Mouse (Mus musculus) urinary bladder, postnatal 36 days (tissue): ENCODE results near the gene Clip1.

Experiments
- DNase-seq, 2 experiments: peaks; one replicate each; pipeline ENCODE4 v3.0.0; 2022; ENCODE audit warnings: low spot score in 2 of 2, mixed read lengths in 1 of 2

Clip1 gene

DNA sequence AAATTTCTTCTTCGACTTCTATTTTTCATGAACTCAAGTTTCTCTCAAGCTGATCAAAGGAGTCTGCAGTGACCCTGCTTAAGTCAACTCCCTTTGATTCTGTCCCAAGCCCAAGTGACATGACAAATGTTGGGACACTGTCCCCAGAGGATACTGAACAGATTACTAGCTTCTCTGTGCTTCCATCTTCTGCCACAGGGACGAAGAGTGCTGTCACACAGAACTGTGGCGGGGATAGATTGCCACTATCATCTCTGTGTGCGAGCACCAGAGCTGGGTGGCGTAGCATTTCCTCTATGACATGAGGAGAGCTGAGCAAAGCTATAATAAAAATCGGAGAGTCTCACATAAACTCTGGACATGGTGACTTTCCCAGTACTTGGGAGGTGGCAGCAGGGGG, 82.2 kb downstream of the Clip1 start:
- DNase-seq, result no peak

GRCm38 (mm10) chr5:123599319-123599718, 85.1 kb downstream of the Clip1 start:
- no peak for DNase-seq

GRCm38 (mm10) chr5:123593622-123594280, 90.7 kb downstream of the Clip1 start:
- no peak for DNase-seq

DNA sequence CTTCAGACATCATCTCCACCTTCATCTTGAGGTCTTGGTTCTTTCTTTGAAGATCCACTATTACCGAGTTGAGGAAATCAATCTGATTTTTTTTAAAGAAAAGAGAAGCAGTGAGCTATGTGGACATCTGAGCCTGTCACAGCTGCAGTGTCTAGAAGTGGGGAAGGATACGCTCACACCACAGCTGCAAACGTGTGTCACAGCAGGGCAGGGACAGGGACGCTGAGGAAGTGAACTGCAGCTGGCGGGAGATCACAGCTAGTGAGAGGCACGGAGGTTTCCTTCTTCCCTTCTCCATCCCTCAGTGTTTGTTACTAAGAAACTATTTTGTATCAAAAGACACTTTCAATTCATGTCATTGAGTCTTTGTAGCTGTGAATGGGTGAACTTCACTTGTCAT, 104.4 kb downstream of the Clip1 start:
- no peak for DNase-seq

GRCm38 (mm10) chr5:123576696-123577095, 107.7 kb downstream of the Clip1 start:
- DNase-seq, result peak in 1 of 2 experiments; percentile 16

GRCm38 (mm10) chr5:123573362-123573761, 111.1 kb downstream of the Clip1 start:
- DNase-seq, result no peak

- peak; percentile 91 to 98 for DNase-seq
Measured at GRCm38 (mm10) chr5:123572357-123573186, 111.8 kb downstream of the Clip1 start, which contains the start of gene Vps33a. TSS of gene Vps33a (minus strand) at chr5:123573038.

DNA sequence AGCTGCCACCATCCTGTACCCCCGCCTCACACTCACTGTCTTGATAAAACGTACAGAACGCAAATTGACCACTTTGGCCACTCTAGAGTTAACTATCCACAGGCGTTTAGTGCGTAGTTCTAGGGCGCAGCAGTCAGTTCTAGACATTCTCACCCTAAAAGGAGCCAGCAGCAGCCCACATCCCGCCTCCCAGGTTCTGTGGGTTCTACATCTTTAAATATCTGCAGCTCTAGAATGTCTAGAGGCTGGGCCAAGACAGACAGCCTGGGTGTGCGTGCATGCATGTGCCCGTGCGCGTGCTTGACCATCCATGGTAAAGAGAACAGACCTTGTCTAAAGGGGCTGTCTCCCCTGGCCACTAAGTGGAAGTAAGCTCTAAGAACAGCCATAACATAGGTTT, 123.3 kb downstream of the Clip1 start:
- DNase-seq, result no peak

DNA sequence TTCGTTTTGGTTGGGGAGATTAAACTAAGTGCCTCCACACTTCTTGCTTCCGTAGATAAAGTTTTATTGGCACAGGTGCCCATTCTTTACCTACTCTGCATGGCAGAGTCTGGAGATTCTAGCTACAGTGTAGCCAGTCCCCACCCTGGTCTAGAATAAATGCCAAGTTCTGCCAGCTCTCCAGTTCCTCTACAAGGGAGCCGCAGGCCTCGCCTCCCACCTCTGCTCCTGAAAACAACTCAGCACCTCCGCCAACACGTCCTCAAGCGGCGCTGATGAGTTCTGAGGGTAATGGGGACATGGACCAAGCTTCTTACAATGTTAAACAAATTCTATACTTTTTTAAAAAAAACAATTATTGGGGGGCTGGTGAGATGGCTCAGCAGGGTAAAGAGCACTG, 124.8 kb downstream of the Clip1 start:
- DNase-seq, result no peak

DNA sequence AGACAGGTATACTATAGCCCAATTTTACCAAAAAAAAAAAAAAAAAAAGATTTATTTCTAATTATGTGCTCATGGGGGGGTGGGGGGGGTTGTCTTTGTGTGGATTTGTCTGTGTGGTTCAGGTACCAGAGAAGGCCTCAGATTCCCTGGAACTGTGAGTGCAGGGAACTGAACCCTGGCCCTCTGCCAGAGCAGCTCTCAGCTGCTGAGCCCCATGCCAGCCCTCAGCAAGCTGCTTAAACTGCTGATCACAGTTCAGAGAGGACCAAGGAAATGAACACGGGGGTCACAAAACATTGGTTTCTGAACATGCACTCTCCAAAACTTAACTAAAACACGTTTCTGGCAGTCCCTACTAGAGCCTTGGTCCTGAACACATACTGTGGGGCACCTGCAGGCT, 128.0 kb downstream of the Clip1 start:
- DNase-seq, result peak in 1 of 2 experiments; percentile 36

- no peak for DNase-seq
Measured at GRCm38 (mm10) chr5:123555693-123556092, 128.7 kb downstream of the Clip1 start.

DNA sequence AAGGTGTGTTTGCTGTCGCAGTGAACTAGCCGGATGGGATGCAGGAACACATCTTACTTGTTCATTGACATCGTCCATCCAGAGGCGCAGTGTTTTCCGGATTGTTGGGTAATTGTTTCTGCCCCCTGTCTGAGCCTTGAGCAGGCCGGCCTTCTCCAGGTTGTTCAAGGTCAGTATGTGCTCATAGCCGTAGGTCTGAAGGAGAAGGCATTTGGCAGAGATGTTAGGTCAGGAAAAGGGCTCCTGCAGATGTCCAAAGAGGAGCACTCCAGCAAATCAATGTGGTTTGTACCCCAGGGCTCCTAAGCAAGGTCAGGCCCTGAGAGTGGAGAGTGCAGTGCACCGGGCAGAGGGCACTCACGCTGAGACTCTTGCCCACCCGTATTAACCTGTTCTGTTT, 150.6 kb downstream of the Clip1 start:
- no peak for DNase-seq

GRCm38 (mm10) chr5:123530056-123530455, 154.4 kb downstream of the Clip1 start:
- no peak for DNase-seq

GRCm38 (mm10) chr5:123528641-123529040, 155.8 kb downstream of the Clip1 start:
- DNase-seq, result no peak
